Mouse (Mus musculus) A20 (cell line): ENCODE data around the gene Nr2f2.

Experiments
- DNase-seq: peaks from one replicate; pipeline ENCODE4 v3.0.0-alpha.2; 2011; ENCODE audit warnings: low read depth, low spot score

The Nr2f2 gene

GRCm38 (mm10) chr7:70365941-70366807 is at the start of gene Nr2f2:
TSS of gene Nr2f2 (minus strand) at chr7:70366735.
- no peak for DNase-seq

- DNase-seq = no peak
Observed at GRCm38 (mm10) chr7:70414461-70414860, 47.9 kb upstream of the Nr2f2 start.

DNA sequence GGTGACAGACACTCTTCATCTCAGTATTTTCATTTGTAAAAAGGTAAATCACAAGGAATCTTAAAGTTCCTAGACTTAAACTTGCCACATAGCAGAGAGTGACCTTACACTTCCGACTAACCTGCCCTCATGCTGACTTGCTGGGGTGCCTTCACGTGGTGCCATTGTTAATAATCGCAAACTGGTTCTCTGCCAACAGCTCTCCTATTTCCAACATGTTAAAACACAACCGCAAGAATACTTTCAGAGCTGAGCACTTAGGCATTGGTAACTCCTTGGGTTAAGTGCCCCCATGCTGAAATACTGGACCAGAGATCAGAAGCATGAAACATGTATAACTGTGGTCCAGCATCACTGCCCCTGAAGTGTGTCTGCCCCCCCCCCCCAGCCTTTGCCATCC is 47.1 kb upstream of the Nr2f2 start:
- DNase-seq = no peak

DNA sequence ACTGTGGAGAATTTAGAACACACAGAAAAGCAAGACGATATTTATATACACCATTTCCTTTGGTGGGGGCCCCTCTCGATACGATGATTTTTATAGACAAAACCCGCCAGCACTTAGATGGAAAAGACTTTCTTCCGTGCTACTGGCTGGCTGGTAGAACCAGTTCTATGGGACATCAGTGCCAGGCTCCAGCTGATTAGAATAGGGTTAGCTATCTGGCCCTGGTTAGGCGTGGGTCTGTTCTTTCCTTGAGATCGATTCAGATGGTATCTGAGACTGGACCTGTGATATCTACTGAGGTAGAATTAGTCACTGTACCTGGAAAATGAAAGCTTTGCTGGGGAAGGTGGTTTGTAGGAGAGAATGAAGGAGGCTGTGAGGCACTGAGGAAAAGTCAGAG is 46.4 kb upstream of the Nr2f2 start:
- no peak for DNase-seq

DNA sequence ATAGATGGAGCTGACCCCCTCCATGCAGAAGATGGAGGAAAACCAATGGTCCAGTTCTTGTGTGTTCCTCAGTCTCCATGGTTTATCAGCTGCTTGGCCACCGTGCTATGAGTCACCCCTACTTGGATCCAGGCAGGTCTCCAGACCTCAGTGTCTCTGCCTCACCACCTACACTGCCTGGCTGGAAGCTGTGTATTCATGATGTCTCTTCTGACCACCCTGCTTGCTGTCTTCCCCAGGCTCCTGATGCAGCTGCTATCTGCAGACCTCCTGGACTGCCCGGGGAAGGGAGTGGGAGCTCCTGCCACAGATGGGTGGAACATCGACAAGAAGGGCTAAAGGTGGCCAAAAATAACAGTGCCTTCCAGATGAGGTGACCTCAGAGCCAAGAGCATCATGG is 43.8 kb upstream of the Nr2f2 start:
- no peak for DNase-seq

DNA sequence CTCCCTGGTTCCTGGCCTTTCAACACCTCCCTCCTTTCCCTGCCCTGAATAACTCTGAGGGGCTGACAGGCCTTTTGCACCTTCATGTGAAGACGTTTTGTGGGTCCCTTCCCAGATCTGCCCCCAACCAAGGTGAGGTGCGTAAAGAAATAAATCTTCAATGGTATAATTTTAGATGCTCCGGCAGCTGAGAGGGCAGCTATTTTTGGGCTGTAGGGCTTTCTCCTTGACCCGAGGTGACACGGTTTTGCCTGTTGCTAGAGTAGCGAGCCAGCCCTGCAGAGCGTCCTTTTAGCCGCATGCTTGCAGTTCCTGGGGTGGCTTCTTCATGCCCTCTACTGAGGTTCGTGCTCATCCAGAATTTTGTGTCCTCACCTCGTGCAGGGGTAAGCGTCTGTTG is 43.4 kb upstream of the Nr2f2 start:
- DNase-seq = no peak

GRCm38 (mm10) chr7:70408814-70409213 is 42.3 kb upstream of the Nr2f2 start:
- no peak for DNase-seq

- no peak for DNase-seq
Observed at GRCm38 (mm10) chr7:70407123-70407522, 40.6 kb upstream of the Nr2f2 start.

DNA sequence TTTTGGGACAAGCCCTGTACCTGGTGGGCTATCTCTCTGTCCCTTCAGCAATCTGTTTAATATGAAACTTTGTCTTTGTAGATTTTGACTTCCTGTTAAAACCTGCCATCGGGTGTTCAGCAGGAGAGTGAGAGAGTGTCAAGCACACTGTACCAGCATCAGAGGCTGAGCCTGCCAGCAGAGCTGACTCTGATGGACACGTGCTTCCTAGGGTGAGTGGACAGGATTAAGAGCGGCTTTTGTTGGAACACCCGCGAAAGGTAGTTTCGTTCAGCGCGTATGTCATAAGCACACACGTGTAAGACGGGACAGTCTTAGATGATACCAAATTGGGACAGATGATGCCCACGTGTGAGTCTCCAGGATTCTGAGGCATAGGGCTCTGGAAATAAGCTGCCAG is 40.0 kb upstream of the Nr2f2 start:
- DNase-seq = no peak

GRCm38 (mm10) chr7:70405466-70405865 is 38.9 kb upstream of the Nr2f2 start:
- DNase-seq = no peak

GRCm38 (mm10) chr7:70382828-70383227 is 16.3 kb upstream of the Nr2f2 start:
- no peak for DNase-seq

DNA sequence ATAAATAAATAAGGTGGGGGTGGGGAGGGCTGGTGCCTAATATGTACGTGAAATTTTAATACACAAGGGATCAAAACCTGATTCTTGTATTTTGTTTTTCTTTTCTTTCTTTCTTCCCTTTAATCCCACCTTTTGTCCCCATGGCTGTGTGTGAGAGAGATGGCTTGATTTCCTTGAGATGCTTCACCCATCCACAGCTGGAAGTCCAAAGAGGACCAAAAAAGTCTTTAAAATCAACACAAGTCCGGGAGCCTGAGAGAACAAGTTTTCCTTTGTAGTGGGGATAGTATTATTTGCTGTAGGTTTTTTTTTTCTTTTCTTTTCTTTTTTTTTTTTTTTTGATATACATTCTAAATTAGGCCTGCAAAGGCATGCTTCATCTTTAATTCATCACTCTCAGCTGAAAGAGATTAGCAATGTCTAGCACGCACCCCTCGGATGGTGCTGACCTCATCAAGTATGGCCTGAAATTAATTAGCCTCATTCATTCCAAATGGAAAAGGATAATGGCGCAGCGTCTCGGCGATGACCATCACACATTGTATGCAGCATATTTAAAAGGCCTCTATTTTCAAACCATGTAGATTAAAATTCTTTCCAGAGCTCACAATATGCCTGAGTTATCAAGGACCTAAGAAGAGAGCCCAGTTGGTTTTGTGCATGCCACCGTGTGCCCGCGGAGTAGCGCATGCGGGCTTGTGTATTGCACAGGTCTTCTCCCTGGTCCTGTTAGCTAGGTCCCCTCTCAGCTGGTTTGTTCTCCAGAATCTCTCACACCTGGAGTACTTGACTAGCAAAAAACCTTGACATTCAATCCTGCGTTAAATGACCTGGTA is 15.1 kb upstream of the Nr2f2 start:
- DNase-seq = no peak

GRCm38 (mm10) chr7:70380943-70381342 is 14.4 kb upstream of the Nr2f2 start:
- DNase-seq = no peak

DNA sequence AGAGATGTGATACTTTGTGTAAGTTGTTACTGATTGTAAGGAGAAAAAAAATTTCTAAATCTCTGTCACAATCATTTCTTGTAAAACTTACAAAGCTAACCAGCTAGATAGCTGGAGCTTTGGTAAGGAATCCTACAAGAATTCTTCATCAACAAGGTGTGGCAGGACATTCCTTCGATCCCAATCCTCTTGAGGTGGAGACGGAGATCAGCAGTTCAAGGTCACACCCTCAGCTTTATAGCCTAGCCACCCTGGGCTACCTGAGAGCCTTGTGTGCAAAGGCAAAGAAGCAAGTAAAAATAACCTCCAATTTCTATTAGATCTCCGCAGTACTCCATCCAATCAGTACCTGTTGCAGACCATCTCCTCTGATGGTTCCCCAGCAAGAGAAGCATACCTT is 13.7 kb upstream of the Nr2f2 start:
- no peak for DNase-seq

GRCm38 (mm10) chr7:70370552-70371262 is 4.2 kb upstream of the Nr2f2 start:
- no peak for DNase-seq

DNA sequence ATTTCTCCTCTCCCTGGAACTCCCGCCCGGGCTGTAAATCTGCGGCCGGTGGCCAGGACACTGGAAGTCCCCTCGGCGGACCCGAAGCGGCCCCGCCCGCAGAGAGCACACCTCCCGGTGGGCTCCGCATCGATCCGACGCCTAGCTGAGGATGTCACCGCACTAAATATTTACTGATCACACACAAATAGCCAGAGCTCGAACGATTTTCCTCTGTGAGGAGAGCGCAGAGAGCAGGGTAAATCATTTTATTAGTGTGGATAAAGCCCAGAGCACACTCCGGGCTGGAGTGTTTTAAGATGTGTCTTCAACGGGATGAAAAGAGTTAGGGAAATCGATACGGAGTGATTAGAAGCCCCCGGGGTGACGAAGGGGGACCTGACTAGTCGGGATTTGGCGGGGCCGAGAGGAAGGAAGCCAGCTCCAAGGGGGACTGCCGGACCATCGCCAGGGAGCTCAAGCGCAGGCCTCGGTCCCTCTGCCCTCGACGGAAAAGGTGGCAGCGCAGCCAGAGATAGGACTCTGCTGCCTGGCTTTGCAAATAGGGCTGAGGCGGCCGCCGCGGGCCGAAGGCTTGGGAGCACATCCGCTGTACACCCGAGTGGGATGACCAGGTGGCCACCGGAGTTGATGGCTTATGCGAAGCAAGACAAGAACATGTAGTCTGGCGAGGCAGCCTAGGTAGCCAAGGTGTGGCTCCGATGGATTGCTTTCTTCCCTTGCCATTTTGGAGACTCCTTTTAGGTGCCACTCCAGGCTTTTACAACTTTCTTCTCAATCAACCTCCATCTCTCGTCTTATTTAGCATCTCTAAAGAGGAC is 3.4 kb upstream of the Nr2f2 start:
- no peak for DNase-seq

DNA sequence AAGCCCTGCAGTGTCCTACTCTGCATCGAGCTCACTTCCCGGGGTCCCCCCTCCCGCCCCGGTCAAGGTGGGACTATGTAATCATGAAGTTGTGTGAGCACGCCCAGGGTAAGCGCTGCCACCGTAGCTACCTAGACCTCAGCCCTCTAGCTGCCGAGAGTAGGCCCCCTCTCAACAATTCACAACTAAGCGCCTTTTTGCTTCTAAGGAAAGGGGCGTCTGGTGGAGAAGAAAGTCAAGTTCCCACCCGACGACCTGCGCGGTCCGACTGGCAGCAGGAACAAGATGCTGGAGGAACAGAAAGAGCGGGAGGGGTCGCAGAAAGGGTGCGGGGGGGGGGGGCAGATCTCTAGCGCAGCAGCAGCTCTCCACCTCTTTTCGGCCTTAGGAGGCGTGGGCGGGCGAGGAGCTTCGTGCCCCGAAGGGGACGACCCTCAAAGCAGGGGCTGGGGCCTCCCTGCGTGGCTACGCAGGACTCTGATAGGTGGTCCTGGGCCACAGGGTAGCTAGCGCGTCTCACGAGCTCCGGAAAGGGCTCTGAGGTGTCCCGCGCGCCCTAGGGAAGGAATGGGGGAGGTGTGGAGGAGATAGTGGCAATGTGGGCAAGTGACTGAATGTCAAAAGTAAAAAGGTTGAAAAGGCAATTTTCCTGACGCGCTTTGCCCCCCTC is 2.7 kb upstream of the Nr2f2 start:
- no peak for DNase-seq

DNA sequence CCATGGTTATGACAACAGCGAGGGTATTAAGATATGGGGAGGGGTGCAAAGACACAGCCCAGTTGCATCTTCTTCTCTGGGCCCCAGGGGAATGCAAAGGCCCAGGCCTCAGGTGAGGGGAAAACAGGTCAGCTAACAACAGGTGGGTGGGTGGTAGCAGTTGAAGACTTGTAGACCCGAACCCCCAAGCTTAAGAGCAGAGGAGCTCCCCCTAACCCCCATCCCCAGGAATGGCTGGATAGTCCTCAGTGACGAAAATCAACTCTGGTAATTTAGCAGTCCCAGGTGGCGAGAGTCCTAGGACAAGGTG is 2.2 kb upstream of the Nr2f2 start:
- DNase-seq = no peak

- DNase-seq = no peak
Observed at GRCm38 (mm10) chr7:70368268-70368655, 1.7 kb upstream of the Nr2f2 start.

DNA sequence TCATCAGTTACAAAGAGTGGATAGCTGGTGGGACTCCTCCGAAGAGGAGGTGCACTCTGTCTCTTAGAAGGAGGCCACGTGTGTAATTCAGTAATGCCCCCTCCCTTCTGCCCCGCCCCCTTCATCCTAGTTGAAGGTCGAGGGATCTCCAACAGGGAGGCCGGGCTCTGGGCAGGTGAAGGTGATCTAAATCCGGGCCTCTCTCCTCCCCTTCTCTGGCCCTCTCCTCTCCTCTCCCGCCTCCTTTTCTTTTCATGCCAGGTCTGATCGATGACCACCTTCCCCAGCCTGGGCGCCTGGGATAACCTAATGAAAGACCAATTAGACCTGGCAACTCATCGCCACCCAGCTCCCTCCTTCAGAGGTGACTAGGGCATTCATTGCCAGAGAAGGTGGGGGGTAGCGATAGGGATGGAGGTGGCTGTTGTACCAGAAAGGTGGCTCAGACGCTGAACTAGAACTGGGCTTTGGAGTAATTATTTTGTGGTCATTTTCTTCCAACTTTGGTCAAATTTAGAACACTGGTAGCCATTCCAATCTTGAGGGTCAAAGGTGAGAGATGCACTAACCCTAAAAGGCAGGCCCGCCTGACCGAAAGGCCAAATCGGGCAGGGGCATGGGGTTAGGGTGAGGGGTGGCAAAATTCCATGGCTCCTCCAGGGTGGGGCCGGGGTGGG is 1.2 kb upstream of the Nr2f2 start:
- no peak for DNase-seq

GRCm38 (mm10) chr7:70366808-70367095 is 217 bp upstream of the Nr2f2 start:
- DNase-seq = no peak
